Mouse (Mus musculus) heart, adult 2 months (tissue): Measurements from ENCODE around the gene Bahd1.

ENCODE experiments used
- CTCF ChIP-seq: fragments of 200-600 bp; IDR thresholded peaks from 2 replicates; pipeline ENCODE4 v1.8.1; 2022; ENCODE audit warnings: antibody characterized with exemption, mild to moderate bottlenecking, moderate library complexity
- EP300 ChIP-seq: fragments of 200-500 bp; IDR thresholded peaks from 2 replicates; pipeline ENCODE4 v1.6.1; 2011; ENCODE audit warnings: low read depth, low read length, control low read depth; ENCODE audit not compliant: insufficient read depth
- POLR2A ChIP-seq: fragments of 200-500 bp; IDR thresholded peaks from 2 replicates; pipeline ENCODE4 v1.6.1; 2011; ENCODE audit warnings: mild to moderate bottlenecking, low read depth, low read length, control low read depth; ENCODE audit not compliant: insufficient read depth

- TF ChIP-seq CTCF = no peak
- no peak for TF ChIP-seq EP300
- no peak for TF ChIP-seq POLR2A
Measured at GRCm38 (mm10) chr2:118963676-118964012, 63.5 kb downstream of the Bahd1 start.
